Mouse (Mus musculus) liver, adult 2 months (tissue): Measurements from ENCODE around the gene Adh1.

Experiments used
- CTCF ChIP-seq: fragments of 200-500 bp; IDR thresholded peaks from 2 replicates; pipeline ENCODE4 v1.5.1; 2011; ENCODE audit warnings: low read depth, low read length, control low read depth
- POLR2A ChIP-seq: fragments of 200-500 bp; IDR thresholded peaks from 2 replicates; pipeline ENCODE4 v1.6.1; 2011; ENCODE audit warnings: low read length, control low read depth; ENCODE audit not compliant: insufficient read depth; ENCODE audit errors: extremely low read depth

- TF ChIP-seq CTCF (no peak), POLR2A (no peak)
Measured at GRCm38 (mm10) chr3:138216091-138216490, 44.7 kb upstream of the Adh1 start.
